Mouse (Mus musculus) forebrain, embryonic 11.5 days (tissue): Measurements from ENCODE around the gene Tpk1. TPM values are rescaled to one million over a fixed set of nuclear protein-coding genes. Genes with fewer than 3 reads are reported as not detected.
"Not testable (repeated sequence)": the region's sequence is repeated elsewhere in the genome, so short reads cannot be mapped to it uniquely, and the experiment has no call there.

ENCODE experiments used
- ATAC-seq: fragments of 200-750 bp; cut with Nextera tagmentation; replicated peaks from 2 replicates; pipeline ENCODE4 v1.8.0; 2017; ENCODE audit warnings: moderate TSS enrichment; ENCODE audit not compliant: low FRiP score
- DNase-seq: peaks from one replicate; pipeline ENCODE4 v3.0.0-alpha.2; 2017; ENCODE audit warnings: low spot score
- H3K27ac ChIP-seq: fragments of 300-500 bp; sonication (generic); 2 replicates; pipeline ENCODE4 v1.5.1; 2014; ENCODE audit warnings: low read depth, low read length
- H3K27me3 ChIP-seq: fragments of 300-500 bp; sonication (generic); 2 replicates; pipeline ENCODE4 v1.6.1; 2014; ENCODE audit warnings: mild to moderate bottlenecking, low read length, mixed read lengths; ENCODE audit not compliant: control insufficient read depth, insufficient read depth
- H3K36me3 ChIP-seq: fragments of 300-500 bp; sonication (generic); 2 replicates; pipeline ENCODE4 v1.6.1; 2014; ENCODE audit warnings: mild to moderate bottlenecking, low read length, moderate library complexity, mixed read lengths; ENCODE audit not compliant: control insufficient read depth, insufficient read depth
- H3K4me1 ChIP-seq: fragments of 300-500 bp; sonication (generic); replicated peaks from 2 replicates; pipeline ENCODE4 v1.6.1; 2014; ENCODE audit warnings: low read length, mixed read lengths; ENCODE audit not compliant: control insufficient read depth, insufficient read depth
- H3K4me2 ChIP-seq: fragments of 300-500 bp; sonication (generic); 2 replicates; pipeline ENCODE4 v1.6.1; 2014; ENCODE audit warnings: low read depth, mild to moderate bottlenecking, low read length, moderate library complexity, mixed read lengths; ENCODE audit not compliant: severe bottlenecking
- H3K4me3 ChIP-seq: fragments of 300-500 bp; sonication (generic); 2 replicates; pipeline ENCODE4 v1.5.1; 2014; ENCODE audit warnings: low read depth, low read length
- H3K9ac ChIP-seq: fragments of 300-500 bp; sonication (generic); 2 replicates; pipeline ENCODE4 v1.6.1; 2014; ENCODE audit warnings: low read length
- H3K9me3 ChIP-seq: fragments of 300-500 bp; sonication (generic); 2 replicates; pipeline ENCODE4 v1.6.1; 2016; ENCODE audit warnings: low read length, mixed read lengths; ENCODE audit not compliant: control insufficient read depth
- WGBS: fragments of 180-500 bp; shearing (Covaris S2); extraction: QIAGEN DNeasy Blood & Tissue Kit; methylation state at CpG from one replicate; pipeline ENCODE4 v1.1.7; 2014; 5-methylcytosine and 5-hydroxymethylcytosine counted together
- polyA plus RNA-seq: library from polyadenylated mRNA; unstranded; fragments of >200 nt; fragmentation: Nextera tagmentation; extraction: Ambion mirVana; gene quantifications from 2 replicates; pipeline ENCODE4 v1.2.1, GENCODE M21; 2014

Tpk1 gene
- polyA plus RNA-seq, 1 experiment from 2014 or later, result 5.4 TPM

DNA sequence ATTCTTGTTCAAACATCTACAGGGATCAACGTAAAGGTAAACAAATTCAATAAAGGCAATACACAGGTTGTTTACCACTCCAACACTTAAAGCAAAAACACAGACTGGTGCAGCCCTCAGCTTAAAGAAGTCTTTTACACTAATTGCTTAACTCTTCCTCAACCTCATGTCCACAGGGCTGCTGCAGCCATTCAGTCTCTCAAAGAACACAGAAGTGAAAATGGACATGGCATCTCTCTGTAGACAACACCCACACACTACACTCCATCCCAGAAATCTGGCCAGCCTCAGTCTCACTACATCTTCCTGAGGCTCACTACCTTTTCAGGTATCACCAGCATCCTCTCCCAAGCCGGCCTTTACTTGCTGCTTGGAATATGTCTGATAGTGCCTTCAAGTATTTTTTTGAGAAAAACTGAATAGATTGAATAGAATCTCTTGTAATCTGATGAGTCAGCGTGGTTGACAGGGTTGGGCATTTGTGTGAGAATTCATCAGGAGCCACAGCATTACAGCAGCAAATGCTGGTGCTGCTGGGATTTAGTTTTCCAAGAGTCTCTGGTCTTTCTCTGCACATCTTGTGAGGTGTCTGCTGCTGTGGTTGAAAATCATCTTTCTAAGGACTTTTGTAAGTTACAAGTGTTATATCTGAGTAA is 32.6 kb downstream of the Tpk1 start:
- DNase-seq, result no peak
- ATAC-seq, result no peak
- 92% methylated on average over 3 of the region's 3 CpGs for WGBS

DNA sequence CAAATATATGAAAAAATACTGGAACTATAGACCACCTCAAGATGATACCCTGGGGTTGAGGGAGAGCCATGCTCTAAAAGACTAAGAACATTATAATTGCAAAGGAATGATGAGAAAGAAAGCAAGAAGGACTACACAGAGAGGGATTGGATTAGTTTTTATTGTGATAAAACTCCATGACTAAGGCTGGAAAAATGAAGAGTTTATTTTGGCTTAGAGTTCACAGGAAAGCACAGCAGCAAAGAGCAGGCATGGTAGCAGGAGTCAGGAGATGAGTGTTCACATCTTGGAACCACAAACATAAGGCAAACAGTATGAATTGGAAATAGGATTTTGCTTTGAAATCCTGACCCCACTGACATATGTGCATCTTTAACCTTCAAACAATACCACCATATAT is 33.2 kb downstream of the Tpk1 start:
- no peaks in the 10 kb centered on the region for H3K4me1 ChIP-seq
- H3K27ac ChIP-seq, result no peak overlapping the region
- H3K27me3 ChIP-seq, result no peaks in the 10 kb centered on the region
- no peak overlapping the region for H3K4me3 ChIP-seq
- ATAC-seq (no peak), DNase-seq (no peak)
- H3K36me3 ChIP-seq, result no peaks in the 10 kb centered on the region
- H3K9me3 ChIP-seq, result no peaks in the 10 kb centered on the region
- H3K4me2 ChIP-seq, result no peak overlapping the region
- no peak overlapping the region for H3K9ac ChIP-seq

More for the DNA sequence above, 32.6 kb downstream of the Tpk1 start:
- H3K27me3 ChIP-seq, result no peaks in the 10 kb centered on the region
- H3K27ac ChIP-seq, result no peak overlapping the region
- no peaks in the 10 kb centered on the region for H3K4me1 ChIP-seq
- no peak overlapping the region for H3K4me2 ChIP-seq
- H3K9ac ChIP-seq, result no peak overlapping the region
- no peak overlapping the region for H3K4me3 ChIP-seq
- no peaks in the 10 kb centered on the region for H3K36me3 ChIP-seq
- no peaks in the 10 kb centered on the region for H3K9me3 ChIP-seq

DNA sequence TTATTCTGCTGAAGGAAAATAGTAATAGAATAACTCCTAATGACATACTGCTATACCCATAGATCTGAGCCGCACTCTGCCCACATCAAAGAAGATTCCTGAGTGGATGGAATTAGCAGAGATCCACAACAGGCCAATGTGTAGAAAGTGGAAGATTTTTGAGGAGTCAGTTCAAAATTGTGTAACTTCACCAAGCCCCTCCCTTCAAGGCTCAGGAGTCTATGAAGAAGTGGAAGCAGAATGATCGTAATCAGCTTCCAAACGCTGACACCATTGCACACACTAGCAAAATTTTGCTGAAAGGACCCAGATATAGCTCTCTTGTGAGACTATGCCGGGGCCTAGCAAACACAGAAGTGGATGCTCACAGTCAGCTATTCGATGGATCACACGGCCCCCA is 42.6 kb downstream of the Tpk1 start:
- not testable (repeated sequence) for H3K4me1 ChIP-seq, H3K36me3 ChIP-seq, ATAC-seq, H3K9ac ChIP-seq, H3K27me3 ChIP-seq, H3K4me3 ChIP-seq, DNase-seq, H3K4me2 ChIP-seq, H3K27ac ChIP-seq, H3K9me3 ChIP-seq
- 94% methylated on average over 6 of the region's 6 CpGs for WGBS

DNA sequence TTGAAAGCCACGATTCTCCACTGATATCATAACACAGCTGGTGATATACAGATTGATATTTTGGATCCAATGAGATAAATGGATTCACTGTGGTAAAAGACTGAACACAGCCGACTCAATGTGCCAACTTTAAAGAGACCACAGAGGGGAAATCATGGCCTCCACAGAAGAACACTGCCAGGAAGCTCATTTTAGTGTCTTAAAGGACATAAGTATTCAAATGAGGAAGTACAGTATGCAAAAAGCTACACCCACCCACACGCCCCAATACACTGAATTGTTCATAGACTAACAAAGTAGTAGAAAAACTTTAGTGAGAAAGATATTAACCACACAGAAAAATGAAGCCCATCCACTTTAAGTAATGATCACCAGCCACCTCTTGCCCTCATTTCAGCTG is 46.8 kb downstream of the Tpk1 start:
- Histone ChIP-seq H3K27me3 (no peaks in the 10 kb centered on the region), H3K4me2 (no peak overlapping the region), H3K36me3 (no peaks in the 10 kb centered on the region), H3K9me3 (no peaks in the 10 kb centered on the region), H3K27ac (no peak overlapping the region), H3K4me3 (no peak overlapping the region), H3K4me1 (no peaks in the 10 kb centered on the region), H3K9ac (no peak overlapping the region)
- DNase-seq (no peak), ATAC-seq (no peak)
- WGBS, result 76% methylated on average over 3 of the region's 3 CpGs

DNA sequence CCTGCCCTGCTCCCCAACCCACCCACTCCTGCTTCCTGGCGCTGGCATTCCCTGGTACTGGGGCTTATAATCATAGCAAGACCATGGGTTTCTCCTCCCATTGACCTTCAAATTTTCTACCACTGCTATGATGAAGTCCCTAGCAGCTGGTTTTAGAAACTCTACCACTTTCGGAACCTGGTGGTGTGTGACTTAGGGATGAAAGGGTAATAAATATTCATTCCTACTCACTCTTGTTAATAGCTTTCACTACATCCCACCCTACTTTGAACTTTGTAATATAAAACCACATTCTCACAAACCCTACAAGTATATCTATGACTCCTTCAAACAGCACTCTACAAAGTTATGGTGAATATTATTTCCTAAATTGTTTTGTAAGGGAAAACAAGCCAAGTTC is 54.3 kb downstream of the Tpk1 start:
- no peak overlapping the region for H3K4me2 ChIP-seq
- DNase-seq (no peak), ATAC-seq (no peak)
- H3K4me3 ChIP-seq, result no peak overlapping the region
- H3K36me3 ChIP-seq, result no peaks in the 10 kb centered on the region
- no peaks in the 10 kb centered on the region for H3K4me1 ChIP-seq
- H3K27ac ChIP-seq, result no peak overlapping the region
- H3K9ac ChIP-seq, result no peak overlapping the region
- WGBS, result 89% methylated on average over 2 of the region's 2 CpGs
- H3K9me3 ChIP-seq, result no peaks in the 10 kb centered on the region
- no peaks in the 10 kb centered on the region for H3K27me3 ChIP-seq

DNA sequence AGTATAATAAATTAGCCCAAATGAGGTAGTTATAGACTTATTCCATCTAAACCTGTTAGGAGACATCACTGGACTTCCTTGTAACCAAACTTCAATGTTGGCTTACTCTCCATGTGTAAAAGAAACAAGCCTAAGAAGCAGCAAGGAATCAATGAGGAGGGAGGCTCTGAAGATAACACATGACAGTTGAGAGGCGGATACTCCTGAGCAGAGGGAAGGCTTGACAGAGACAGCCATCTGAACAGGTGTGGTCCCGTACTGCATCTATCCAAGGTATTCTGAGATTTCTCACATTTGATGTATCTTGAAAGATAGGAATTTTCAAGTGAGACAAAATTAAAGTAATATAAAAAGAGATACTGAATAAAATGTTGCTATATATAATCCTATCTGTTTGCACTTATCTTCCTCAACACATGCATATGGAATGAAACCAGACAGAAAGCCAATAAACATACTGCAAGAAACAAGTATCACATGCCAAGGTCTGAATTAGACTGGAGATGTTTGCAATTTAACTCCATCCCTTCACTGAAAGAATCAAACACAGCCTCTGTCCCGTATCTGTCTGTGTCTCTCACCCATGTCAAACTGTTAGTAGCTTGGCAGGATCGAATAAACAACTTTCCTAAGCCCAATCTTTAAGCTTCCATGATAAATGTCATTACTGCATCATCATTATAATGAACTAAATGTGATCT is 75.1 kb downstream of the Tpk1 start:
- no peaks in the 10 kb centered on the region for H3K9me3 ChIP-seq
- no peak for DNase-seq
- no peak for ATAC-seq
- no peaks in the 10 kb centered on the region for H3K27me3 ChIP-seq
- H3K27ac ChIP-seq, result no peak overlapping the region
- WGBS, result 92% methylated on average over 4 of the region's 4 CpGs
- H3K4me1 ChIP-seq, result no peaks in the 10 kb centered on the region
- no peak overlapping the region for H3K4me2 ChIP-seq
- no peak overlapping the region for H3K4me3 ChIP-seq
- H3K9ac ChIP-seq, result no peak overlapping the region
- no peaks in the 10 kb centered on the region for H3K36me3 ChIP-seq

DNA sequence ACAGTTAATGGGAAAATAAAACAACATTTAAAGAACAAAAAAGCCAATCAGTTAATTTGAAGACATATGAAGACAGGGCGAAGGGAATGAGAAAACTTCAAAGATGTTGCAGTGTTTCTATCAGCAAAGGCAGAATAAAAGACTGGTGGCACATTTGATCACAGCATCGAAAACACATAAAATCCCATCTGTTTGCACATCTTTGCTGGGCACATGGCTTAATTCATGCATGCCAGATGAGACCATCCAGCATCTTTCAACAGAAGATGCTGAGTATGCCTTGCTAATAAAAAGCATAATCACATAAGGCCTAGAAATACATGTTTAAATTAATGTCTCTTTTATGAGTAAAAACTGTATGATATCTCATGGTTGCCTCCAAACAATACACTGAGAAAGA is 80.8 kb downstream of the Tpk1 start:
- Histone ChIP-seq H3K27me3 (no peaks in the 10 kb centered on the region), H3K4me3 (no peak overlapping the region), H3K4me1 (no peaks in the 10 kb centered on the region), H3K4me2 (no peak overlapping the region), H3K9me3 (no peaks in the 10 kb centered on the region), H3K9ac (no peak overlapping the region), H3K36me3 (no peaks in the 10 kb centered on the region), H3K27ac (no peak overlapping the region)
- 93% methylated on average over 2 of the region's 2 CpGs for WGBS
- DNase-seq (no peak), ATAC-seq (no peak)

DNA sequence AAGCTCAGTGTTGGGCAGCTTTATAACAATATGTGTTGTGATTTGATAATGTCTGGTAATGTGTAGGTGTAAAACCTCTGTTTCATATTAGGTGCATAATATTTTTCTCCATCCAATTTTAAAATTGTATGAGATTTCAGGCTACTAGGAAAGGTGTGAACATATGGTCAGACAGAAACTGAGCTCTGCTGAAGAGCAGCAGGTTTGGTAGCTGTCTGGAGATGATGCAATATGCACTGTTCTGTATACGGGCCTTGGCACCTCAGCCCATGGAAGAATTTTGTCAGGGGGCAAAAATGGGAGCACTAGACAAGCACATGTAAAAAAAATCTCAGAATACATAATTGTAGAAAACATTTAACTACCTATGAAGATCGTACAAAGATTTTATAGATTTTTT is 84.3 kb downstream of the Tpk1 start:
- Histone ChIP-seq H3K36me3 (no peaks in the 10 kb centered on the region), H3K9me3 (no peaks in the 10 kb centered on the region), H3K27ac (no peak overlapping the region), H3K9ac (no peak overlapping the region), H3K4me1 (no peaks in the 10 kb centered on the region), H3K4me3 (no peak overlapping the region), H3K4me2 (no peak overlapping the region), H3K27me3 (no peaks in the 10 kb centered on the region)
- no peak for ATAC-seq
- no peak for DNase-seq
- WGBS, result 91% methylated on average over 2 of the region's 2 CpGs

DNA sequence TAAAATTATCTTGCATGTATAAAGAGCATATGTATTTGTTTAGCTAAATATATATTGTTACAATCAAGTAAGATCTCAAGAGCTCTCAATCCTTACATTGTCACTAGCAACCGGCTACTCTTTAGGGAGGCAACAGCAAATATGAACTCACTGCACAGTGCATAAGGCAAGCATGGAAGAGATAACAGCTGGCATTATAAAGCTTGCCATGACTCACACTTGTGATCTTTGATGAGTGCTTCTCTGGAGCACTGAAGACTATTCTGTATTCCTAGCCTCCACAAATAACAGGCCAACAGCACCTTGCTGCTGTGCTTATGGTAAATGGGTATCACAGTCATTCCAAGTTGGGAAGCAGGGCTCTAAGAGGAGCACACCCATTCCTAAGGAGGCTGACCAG is 98.2 kb downstream of the Tpk1 start:
- H3K27ac ChIP-seq, result no peak overlapping the region
- ATAC-seq (no peak), DNase-seq (no peak)
- no peaks in the 10 kb centered on the region for H3K27me3 ChIP-seq
- H3K9ac ChIP-seq, result no peak overlapping the region
- WGBS, result 97% methylated on average over 1 of the region's 1 CpGs
- H3K4me2 ChIP-seq, result no peak overlapping the region
- H3K36me3 ChIP-seq, result no peaks in the 10 kb centered on the region
- H3K4me3 ChIP-seq, result no peak overlapping the region
- H3K9me3 ChIP-seq, result no peaks in the 10 kb centered on the region
- H3K4me1 ChIP-seq, result no peaks in the 10 kb centered on the region
